Mouse (Mus musculus) liver, embryonic 14.5 days (tissue): ENCODE measurements around the gene Ccdc173. TPM values are rescaled to one million over a fixed set of nuclear protein-coding genes. Genes with fewer than 3 reads are reported as not detected.

Experiments
- ATAC-seq: fragments of 200-750 bp; cut with Nextera tagmentation; 2 replicates; pipeline ENCODE4 v1.8.0; 2017; ENCODE audit warnings: moderate number of reproducible peaks, mild to moderate bottlenecking, moderate library complexity; ENCODE audit not compliant: insufficient read depth
- DNase-seq, 3 experiments: peaks; one replicate each; pipeline ENCODE4 v3.0.0-alpha.2; 2012 to 2013; ENCODE audit warnings: low read depth in 3 of 3, low spot score in 3 of 3
- H3K27ac ChIP-seq: fragments of 300-500 bp; sonication (generic); 2 replicates; pipeline ENCODE4 v1.5.1; 2014; ENCODE audit warnings: moderate library complexity, mild to moderate bottlenecking, control low read depth, inconsistent platforms
- H3K27me3 ChIP-seq: fragments of 300-500 bp; sonication (generic); 2 replicates; pipeline ENCODE4 v1.6.1; 2014; ENCODE audit warnings: mild to moderate bottlenecking, low read length, moderate library complexity; ENCODE audit not compliant: control insufficient read depth, insufficient read depth
- H3K36me3 ChIP-seq: fragments of 300-500 bp; sonication (generic); replicated peaks from 2 replicates; pipeline ENCODE4 v1.6.1; 2014; ENCODE audit warnings: low read depth; ENCODE audit not compliant: control insufficient read depth, insufficient read depth
- H3K4me1 ChIP-seq, 2 experiments: fragments of 200-500 bp in 1 of 2; fragments of 300-500 bp in 1 of 2; sonication (generic) in 1 of 2; replicated peaks; 2 replicates each; pipeline ENCODE4 v1.6.1; 2012 to 2014; ENCODE audit warnings: antibody characterized with exemption in 1 of 2, inconsistent platforms in 1 of 2, low read length in 1 of 2; ENCODE audit not compliant: control insufficient read depth in 2 of 2, insufficient read depth in 2 of 2
- H3K4me2 ChIP-seq: fragments of 300-500 bp; sonication (generic); 2 replicates; pipeline ENCODE4 v1.6.1; 2014; ENCODE audit warnings: low read depth, mild to moderate bottlenecking, control low read depth, moderate library complexity
- H3K4me3 ChIP-seq, 2 experiments: fragments of 200-500 bp in 1 of 2; fragments of 300-500 bp in 1 of 2; sonication (generic) in 1 of 2; 2 replicates each; pipeline ENCODE4 v1.5.1; 2012 to 2014; ENCODE audit warnings: low read depth in 2 of 2, low read length in 2 of 2, mild to moderate bottlenecking in 2 of 2, control low read depth in 1 of 2, inconsistent platforms in 1 of 2, moderate library complexity in 1 of 2; ENCODE audit not compliant: insufficient read depth in 1 of 2
- H3K9ac ChIP-seq: fragments of 300-500 bp; sonication (generic); replicated peaks from 2 replicates; pipeline ENCODE4 v1.6.1; 2014; ENCODE audit warnings: mild to moderate bottlenecking, control low read depth, moderate library complexity
- H3K9me3 ChIP-seq: fragments of 300-500 bp; sonication (generic); 2 replicates; pipeline ENCODE4 v1.6.1; 2016; ENCODE audit warnings: low read length, mixed read lengths; ENCODE audit not compliant: control insufficient read depth
- CTCF ChIP-seq: IDR thresholded peaks from 2 replicates; pipeline ENCODE4 v1.5.1; 2016; ENCODE audit warnings: antibody characterized with exemption, low read depth, control low read depth
- EP300 ChIP-seq: IDR thresholded peaks from 2 replicates; pipeline ENCODE4 v1.6.1; 2016; ENCODE audit warnings: antibody characterized with exemption, low read depth
- WGBS: fragments of 180-500 bp; shearing (Covaris S2); extraction: QIAGEN DNeasy Blood & Tissue Kit; methylation state at CpG from one replicate; pipeline ENCODE4 v1.1.7; 2014; ENCODE audit not compliant: insufficient replicate concordance; 5-methylcytosine and 5-hydroxymethylcytosine counted together
- polyA plus RNA-seq, 2 experiments: library from polyadenylated mRNA; depleted of rRNA in 1 of 2; stranded (reverse) in 1 of 2; unstranded in 1 of 2; fragments of >200 nt; fragmentation: Nextera tagmentation in 1 of 2; extraction: Ambion mirVana in 1 of 2; gene quantifications; 2 replicates each; pipeline versions ENCODE4 v1.2.1 to v1.2.3; 2012 to 2014

Gene Ccdc173
- 0.06 and 0.18 TPM in 2 replicates for polyA plus RNA-seq (2012; rRNA removed)
- polyA plus RNA-seq (2014; fragmentation: Nextera tagmentation; extraction: Ambion mirVana): 0.14 and 0.25 TPM in 2 replicates

GRCm38 (mm10) chr2:69789429-69790069, at the start of gene Ccdc173, which contains the start of gene Phospho2:
Gene Ccdc173, minus strand, starts transcription at chr2:69789575.
Gene Phospho2, plus strand, starts transcription at chr2:69789623.
- Histone ChIP-seq H3K27ac (peak within 1 kb of the TSS; percentile 61), H3K4me2 (peak within 1 kb of the TSS; percentile 96), H3K9ac (peak within 1 kb of the TSS; percentile 81), H3K4me3 (peak within 1 kb of the TSS; percentile 70 to 71), H3K4me1 (peaks cover 4% of the 10 kb centered on the region in 2 experiments), H3K27me3 (no peaks in the 10 kb centered on the region), H3K9me3 (no peaks in the 10 kb centered on the region), H3K36me3 (peaks cover 4% of the 10 kb centered on the region)
- 2% methylated on average over 48 of the region's 48 CpGs for WGBS
- TF ChIP-seq CTCF: no peak
- no peak; the same call in 1 of the 2 replicates for TF ChIP-seq EP300
- DNase-seq: peak; percentile 98 to 99 (median 99)
- ATAC-seq: peak; percentile 95

DNA sequence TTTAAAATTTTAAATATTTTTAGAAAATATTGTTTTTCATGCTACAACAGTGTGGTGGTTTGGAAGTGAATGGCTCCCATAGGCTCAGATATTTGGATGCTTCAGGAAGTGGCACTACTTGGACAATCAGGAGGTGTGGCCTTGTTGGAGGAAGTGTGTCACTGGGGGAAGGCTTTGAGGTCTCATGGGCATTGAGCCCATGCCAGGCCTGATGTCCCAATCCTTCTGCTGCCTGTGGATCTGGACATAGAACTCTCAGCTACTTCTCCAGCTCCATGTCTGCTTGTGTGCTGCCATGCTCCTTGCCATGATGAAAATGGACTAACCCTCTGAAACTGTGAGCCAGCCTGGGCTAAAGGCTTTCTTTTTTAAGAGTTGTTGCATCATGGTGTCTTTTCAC, 49.3 kb upstream of the Ccdc173 start:
- Histone ChIP-seq H3K27ac (no peak overlapping the region), H3K4me1 (no peaks in the 10 kb centered on the region), H3K9ac (no peak overlapping the region), H3K36me3 (peaks cover 6% of the 10 kb centered on the region), H3K4me3 (no peak overlapping the region), H3K27me3 (no peaks in the 10 kb centered on the region), H3K9me3 (no peaks in the 10 kb centered on the region), H3K4me2 (no peak overlapping the region)
- TF ChIP-seq CTCF (no peak), EP300 (no peak)
- ATAC-seq: no peak
- no peak for DNase-seq

DNA sequence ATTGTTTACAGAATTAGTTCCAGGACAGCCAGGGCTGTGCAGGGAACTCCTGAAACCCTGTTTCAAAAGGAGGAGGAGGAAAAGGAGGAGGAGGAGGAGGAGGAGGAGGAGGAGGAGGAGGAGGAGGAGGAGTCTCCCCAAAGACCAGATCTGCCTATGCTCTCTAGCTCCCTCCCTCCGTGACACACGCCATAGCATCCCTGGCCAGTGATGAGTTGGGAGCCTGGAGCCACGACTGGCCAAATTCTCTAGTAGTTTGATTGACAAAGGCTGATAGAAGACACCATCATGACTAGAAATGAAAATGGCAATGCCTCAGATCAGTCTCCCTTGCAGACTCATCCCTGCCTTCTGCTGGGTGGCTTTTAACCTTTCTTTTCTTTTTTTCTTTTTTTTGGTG, 48.6 kb upstream of the Ccdc173 start:
- no peak overlapping the region for H3K4me3 ChIP-seq
- WGBS: 47% methylated on average over 3 of the region's 3 CpGs
- no peak overlapping the region for H3K9ac ChIP-seq
- ATAC-seq (peak; percentile 66), DNase-seq (no peak)
- H3K9me3 ChIP-seq: no peaks in the 10 kb centered on the region
- H3K27me3 ChIP-seq: no peaks in the 10 kb centered on the region
- H3K27ac ChIP-seq: no peak overlapping the region
- peaks cover 7% of the 10 kb centered on the region for H3K36me3 ChIP-seq
- no peak for TF ChIP-seq EP300
- TF ChIP-seq CTCF: peak; percentile 68
- H3K4me2 ChIP-seq: no peak overlapping the region
- no peaks in the 10 kb centered on the region for H3K4me1 ChIP-seq

DNA sequence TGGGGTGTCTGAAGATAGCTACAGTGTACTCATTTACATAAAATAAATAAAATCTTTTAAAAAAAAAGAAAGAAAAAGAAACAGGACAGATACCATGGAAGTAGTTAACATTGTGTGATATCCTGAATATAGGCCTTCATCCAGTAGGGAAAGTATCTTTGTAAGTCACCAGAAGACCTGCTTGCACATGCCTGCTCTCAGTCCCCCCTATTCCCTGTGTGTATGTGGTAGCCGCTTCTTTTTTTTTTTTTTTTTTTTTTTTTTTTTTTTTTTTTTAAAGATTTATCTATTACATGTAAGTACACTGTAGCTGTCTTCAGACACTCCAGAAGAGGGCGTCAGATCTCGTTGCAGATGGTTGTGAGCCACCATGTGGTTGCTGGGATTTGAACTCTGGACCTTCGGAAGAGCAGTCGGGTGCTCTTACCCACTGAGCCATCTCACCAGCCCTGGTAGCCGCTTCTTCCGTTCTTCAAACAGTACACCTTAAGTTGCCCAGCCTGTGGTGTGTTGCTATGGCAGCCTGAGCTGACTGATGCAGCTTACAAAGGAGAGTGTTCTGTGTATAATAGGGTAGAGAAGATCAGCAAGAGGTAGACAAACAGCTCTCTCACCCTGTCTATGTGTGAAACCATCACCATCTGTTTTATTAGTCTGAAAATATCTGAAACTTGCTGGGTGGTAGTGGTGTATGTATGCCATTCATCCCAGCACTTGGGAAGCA, 48.0 kb upstream of the Ccdc173 start:
- Histone ChIP-seq H3K4me1 (no peaks in the 10 kb centered on the region), H3K36me3 (peaks cover 8% of the 10 kb centered on the region), H3K27ac (no peak overlapping the region), H3K27me3 (no peaks in the 10 kb centered on the region), H3K4me3 (no peak overlapping the region), H3K4me2 (no peak overlapping the region), H3K9ac (no peak overlapping the region), H3K9me3 (no peaks in the 10 kb centered on the region)
- 66% methylated on average over 7 of the region's 7 CpGs for WGBS
- peak; percentile 35; the same call in 1 of the 2 replicates for ATAC-seq
- no peak for DNase-seq
- TF ChIP-seq CTCF: no peak
- no peak for TF ChIP-seq EP300

DNA sequence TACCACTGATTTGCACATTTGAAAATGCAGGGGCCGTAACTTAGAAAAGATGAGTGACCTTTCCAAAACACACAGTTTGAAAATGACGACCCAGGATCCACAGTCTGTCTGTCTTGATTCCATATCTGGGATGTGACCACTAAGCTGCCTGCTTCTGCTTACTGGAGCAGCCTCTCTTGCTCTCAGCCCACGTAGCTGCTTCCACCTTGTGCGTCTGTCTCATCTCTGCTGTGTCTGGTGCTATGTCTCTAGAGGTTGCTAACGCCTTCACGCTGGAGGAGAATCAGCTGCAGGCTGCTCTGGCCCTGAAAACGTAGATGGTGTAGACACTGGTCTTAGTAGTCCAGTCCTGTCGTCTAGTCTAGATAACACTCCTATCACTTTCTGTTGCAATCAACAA, 40.7 kb upstream of the Ccdc173 start:
- H3K27ac ChIP-seq: no peak overlapping the region
- H3K4me3 ChIP-seq: no peak overlapping the region
- DNase-seq: no peak
- TF ChIP-seq EP300 (no peak), CTCF (no peak)
- H3K4me2 ChIP-seq: no peak overlapping the region
- no peak for ATAC-seq
- no peak overlapping the region for H3K9ac ChIP-seq
- H3K9me3 ChIP-seq: no peaks in the 10 kb centered on the region
- WGBS: 60% methylated on average over 8 of the region's 8 CpGs
- peaks cover 32% of the 10 kb centered on the region for H3K36me3 ChIP-seq
- peaks cover 0 to 11% of the 10 kb centered on the region in 2 experiments; a peak in 2 of 4 replicates for H3K4me1 ChIP-seq
- no peaks in the 10 kb centered on the region for H3K27me3 ChIP-seq
